Mouse (Mus musculus): ENCODE measurements around the gene Hepacam2. TPM values are rescaled to one million over a fixed set of nuclear protein-coding genes. Genes with fewer than 3 reads are reported as not detected.

Hepacam2 gene
- 75.1 and 87.6 TPM in 2 replicates for polyA plus RNA-seq (2012; rRNA removed)

GRCm38 (mm10) chr6:3498162-3498848, at the start of gene Hepacam2, which contains the start of gene Vps50:
TSS of gene Hepacam2 (minus strand) at chr6:3498298.
TSS of gene Vps50 (plus strand) at chr6:3498382.

Other genes starting within 250 kb of the Hepacam2 start
- gene Samd9l, start 98.7 kb downstream of the Hepacam2 start, polyA plus RNA-seq (2012; rRNA removed), result 1.3 and 1.4 TPM in 2 replicates
- gene Vps50, start 84 bp upstream of the Hepacam2 start, polyA plus RNA-seq (2012; rRNA removed), result 1.7 and 2.1 TPM in 2 replicates